Mouse (Mus musculus) ES-Bruce4 (cell line): Measurements from ENCODE around the gene Fam214a. TPM values are rescaled to one million over a fixed set of nuclear protein-coding genes. Genes with fewer than 3 reads are reported as not detected.
A peak's percentile ranks its signal among the peaks of the same experiment; 100 is the strongest.

Experiments used
- H3K27ac ChIP-seq: 2 replicates; pipeline ENCODE4 v1.5.1; 2012; ENCODE audit warnings: low read length, inconsistent platforms; ENCODE audit not compliant: insufficient read depth
- H3K27me3 ChIP-seq: 2 replicates; pipeline ENCODE4 v1.6.1; 2012; ENCODE audit warnings: mild to moderate bottlenecking, low read length, inconsistent platforms; ENCODE audit not compliant: control insufficient read depth, poor library complexity, insufficient read depth, severe bottlenecking
- H3K36me3 ChIP-seq: 2 replicates; pipeline ENCODE4 v1.6.1; 2012; ENCODE audit warnings: inconsistent platforms, mild to moderate bottlenecking, low read length, moderate library complexity; ENCODE audit not compliant: control insufficient read depth, poor library complexity, insufficient read depth, severe bottlenecking
- H3K4me1 ChIP-seq: one replicate; pipeline ENCODE4 v1.8.1; 2011; ENCODE audit warnings: low read length; ENCODE audit not compliant: control insufficient read depth, insufficient read depth
- H3K4me3 ChIP-seq: 2 replicates; pipeline ENCODE4 v1.5.1; 2011; ENCODE audit warnings: low read depth, mild to moderate bottlenecking, low read length
- H3K9ac ChIP-seq: 2 replicates; pipeline ENCODE4 v1.6.1; 2012; ENCODE audit warnings: low read depth, mild to moderate bottlenecking, inconsistent platforms; ENCODE audit not compliant: poor library complexity, severe bottlenecking
- H3K9me3 ChIP-seq: replicated peaks from 2 replicates; pipeline ENCODE4 v1.6.1; 2012; ENCODE audit warnings: mild to moderate bottlenecking, low read length, inconsistent platforms; ENCODE audit not compliant: control insufficient read depth, poor library complexity, insufficient read depth, severe bottlenecking
- CTCF ChIP-seq: IDR thresholded peaks from one replicate; pipeline ENCODE4 v1.8.1; 2011; ENCODE audit warnings: low read depth, low read length
- EP300 ChIP-seq: IDR thresholded peaks from 2 replicates; pipeline ENCODE4 v1.6.1; 2011; ENCODE audit warnings: low read depth, low read length; ENCODE audit not compliant: insufficient read depth
- POLR2A ChIP-seq: IDR thresholded peaks from one replicate; pipeline ENCODE4 v1.8.1; 2011; ENCODE audit warnings: low read length; ENCODE audit not compliant: insufficient read depth
- polyA plus RNA-seq: library from polyadenylated mRNA; stranded (reverse); fragments of >200 nt; gene quantifications from 2 replicates; pipeline ENCODE4 v1.2.4, GENCODE M21; 2011; ENCODE audit warnings: low read depth; ENCODE audit not compliant: missing spikeins, insufficient read depth, insufficient read length

Fam214a gene
- polyA plus RNA-seq, 1 experiment: 9.8 TPM

DNA sequence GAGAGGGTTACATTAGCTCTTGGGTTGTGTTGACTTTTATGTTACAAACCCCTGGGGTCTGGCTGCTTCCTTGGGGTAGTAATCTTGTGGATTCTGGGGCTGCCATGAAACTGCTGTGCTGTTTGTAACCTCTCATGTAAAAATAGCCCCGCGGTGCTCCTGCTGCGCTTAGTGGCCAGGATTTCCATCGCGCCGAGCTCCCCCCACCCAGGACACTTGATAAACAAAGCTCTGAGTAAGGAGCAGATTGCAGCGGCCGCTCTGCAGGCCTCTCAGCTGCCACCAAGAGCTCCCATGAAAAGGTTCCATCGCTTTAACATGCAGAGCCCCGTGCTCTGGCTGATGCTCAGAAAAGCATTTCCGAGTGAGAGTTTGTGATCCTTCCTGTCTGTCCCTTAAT, 22.1 kb downstream of the Fam214a start:
- H3K4me1 ChIP-seq: no peaks in the 10 kb centered on the region
- H3K9ac ChIP-seq: no peak overlapping the region
- no peaks in the 10 kb centered on the region for H3K9me3 ChIP-seq
- H3K27ac ChIP-seq: no peak overlapping the region
- H3K27me3 ChIP-seq: no peaks in the 10 kb centered on the region
- no peaks in the 10 kb centered on the region for H3K36me3 ChIP-seq
- H3K4me3 ChIP-seq: no peak overlapping the region
- no peak for TF ChIP-seq POLR2A
- no peak for TF ChIP-seq EP300
- no peak for TF ChIP-seq CTCF

GRCm38 (mm10) chr9:74975416-74975815, 22.7 kb downstream of the Fam214a start:
- no peaks in the 10 kb centered on the region for H3K9me3 ChIP-seq
- H3K4me1 ChIP-seq: no peaks in the 10 kb centered on the region
- no peak overlapping the region for H3K9ac ChIP-seq
- no peak overlapping the region for H3K27ac ChIP-seq
- H3K4me3 ChIP-seq: no peak overlapping the region
- no peak for TF ChIP-seq POLR2A
- TF ChIP-seq EP300: no peak
- no peak for TF ChIP-seq CTCF
- no peaks in the 10 kb centered on the region for H3K36me3 ChIP-seq
- no peaks in the 10 kb centered on the region for H3K27me3 ChIP-seq

- H3K9ac ChIP-seq: no peak overlapping the region
- H3K9me3 ChIP-seq: no peaks in the 10 kb centered on the region
- H3K36me3 ChIP-seq: no peaks in the 10 kb centered on the region
- H3K4me3 ChIP-seq: peak overlapping the region; percentile 30
- TF ChIP-seq CTCF (no peak), EP300 (no peak), POLR2A (no peak)
- no peaks in the 10 kb centered on the region for H3K4me1 ChIP-seq
- H3K27ac ChIP-seq: no peak overlapping the region
- H3K27me3 ChIP-seq: no peaks in the 10 kb centered on the region
Observed at GRCm38 (mm10) chr9:74975911-74976563, 23.4 kb downstream of the Fam214a start.

GRCm38 (mm10) chr9:74977251-74977650, 24.6 kb downstream of the Fam214a start:
- no peak overlapping the region for H3K27ac ChIP-seq
- no peak overlapping the region for H3K4me3 ChIP-seq
- TF ChIP-seq EP300: no peak
- no peak for TF ChIP-seq POLR2A
- no peak for TF ChIP-seq CTCF

DNA sequence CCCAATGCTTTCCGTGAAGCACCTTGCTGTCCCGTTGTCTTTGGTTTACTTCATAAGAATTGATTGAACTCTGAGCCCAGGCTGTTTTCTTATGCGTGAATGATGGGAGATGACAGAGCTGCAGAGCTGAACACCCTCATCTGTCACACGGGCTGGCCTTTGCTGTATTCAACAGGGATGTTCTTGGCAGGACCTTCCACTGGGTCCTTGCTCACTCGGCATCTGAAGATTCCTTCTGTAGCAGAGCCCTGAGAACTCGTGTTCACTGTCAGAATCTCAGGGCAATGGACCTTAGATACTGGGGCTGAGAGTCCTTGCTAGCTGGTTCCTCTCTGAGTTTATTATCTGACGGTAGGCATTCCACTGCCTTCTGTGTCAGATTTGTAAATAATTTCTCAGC, 25.3 kb downstream of the Fam214a start:
- H3K4me1 ChIP-seq: no peaks in the 10 kb centered on the region
- no peaks in the 10 kb centered on the region for H3K36me3 ChIP-seq
- H3K4me3 ChIP-seq: no peak overlapping the region
- H3K27me3 ChIP-seq: no peaks in the 10 kb centered on the region
- H3K9me3 ChIP-seq: no peaks in the 10 kb centered on the region
- no peak for TF ChIP-seq POLR2A
- no peak for TF ChIP-seq EP300
- TF ChIP-seq CTCF: no peak
- H3K27ac ChIP-seq: no peak overlapping the region
- no peak overlapping the region for H3K9ac ChIP-seq

More at GRCm38 (mm10) chr9:74977251-74977650, 24.6 kb downstream of the Fam214a start:
- no peaks in the 10 kb centered on the region for H3K36me3 ChIP-seq
- H3K27me3 ChIP-seq: no peaks in the 10 kb centered on the region
- H3K9me3 ChIP-seq: no peaks in the 10 kb centered on the region
- no peak overlapping the region for H3K9ac ChIP-seq
- H3K4me1 ChIP-seq: no peaks in the 10 kb centered on the region

GRCm38 (mm10) chr9:74978868-74979267, 26.2 kb downstream of the Fam214a start:
- Histone ChIP-seq H3K4me1 (no peaks in the 10 kb centered on the region), H3K27ac (no peak overlapping the region), H3K36me3 (no peaks in the 10 kb centered on the region), H3K27me3 (no peaks in the 10 kb centered on the region), H3K9ac (no peak overlapping the region), H3K4me3 (no peak overlapping the region), H3K9me3 (no peaks in the 10 kb centered on the region)
- TF ChIP-seq EP300: no peak
- no peak for TF ChIP-seq CTCF
- no peak for TF ChIP-seq POLR2A
